Mouse (Mus musculus): ENCODE data around the gene 1700122O11Rik.

- no peak for TF ChIP-seq CTCF (IDR thresholded peaks at IDR 0.05; ENCODE audit: low read depth)
- no peak for TF ChIP-seq EP300 (optimal IDR thresholded peaks at IDR 0.05)
These were observed 17.2 kb upstream of the 1700122O11Rik start for GRCm38 (mm10) chr17:48055076-48055816.
